Mouse (Mus musculus) ovary, adult 18-20 months (tissue): ENCODE results near the gene Cenpw.

ENCODE experiments used
- DNase-seq: peaks from one replicate; pipeline ENCODE4 v3.0.0; 2022; ENCODE audit warnings: low spot score, mixed read lengths

Gene Cenpw

GRCm38 (mm10) chr10:30199916-30200826 is at the start of gene Cenpw:
Cenpw (minus strand) TSS chr10:30200560.
- peak; percentile 79 for DNase-seq

DNA sequence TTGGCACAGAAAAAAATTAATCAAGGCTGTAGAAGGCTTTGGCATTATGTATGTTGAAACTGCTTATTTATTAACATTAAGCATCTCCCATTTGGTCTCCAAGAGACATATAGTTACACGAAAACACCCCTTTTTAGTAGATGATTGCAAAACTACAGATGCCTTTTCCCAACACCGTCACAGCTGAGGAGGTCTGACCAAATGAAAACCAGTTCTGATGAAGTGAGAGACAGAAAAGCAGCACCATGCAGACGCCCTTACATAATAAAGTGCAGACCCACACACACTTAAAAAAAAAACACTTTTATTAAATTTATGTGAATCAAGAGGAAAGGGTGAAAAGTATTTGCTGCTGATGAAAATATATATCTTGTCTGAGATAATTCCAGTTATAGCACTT is 49.3 kb upstream of the Cenpw start:
- no peak for DNase-seq

- DNase-seq = no peak
These were observed 859 bp downstream of the Cenpw start for GRCm38 (mm10) chr10:30199501-30199900.

DNA sequence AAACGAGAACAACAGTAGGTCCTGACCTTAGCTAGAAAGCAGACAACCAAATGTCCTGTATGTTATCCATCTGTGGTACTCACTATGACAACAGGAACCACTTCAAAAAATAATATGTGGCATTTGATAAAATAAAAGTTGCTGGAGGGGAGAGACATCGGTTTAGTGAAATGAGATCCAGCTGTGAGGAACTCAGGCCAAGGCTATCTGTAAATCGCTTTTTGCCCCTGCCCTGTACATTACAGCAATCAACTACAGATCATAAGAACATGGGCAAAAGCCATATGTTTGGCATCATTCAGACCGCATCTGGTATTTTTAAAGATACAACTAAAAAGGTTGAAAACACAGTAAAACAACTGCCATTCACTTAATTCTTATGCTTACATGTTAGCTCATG is 32.7 kb downstream of the Cenpw start:
- no peak for DNase-seq
